Mouse (Mus musculus) embryonic facial prominence, embryonic 10.5 days (tissue): ENCODE results near the gene Schip1. TPM values are rescaled to one million over a fixed set of nuclear protein-coding genes. Genes with fewer than 3 reads are reported as not detected.

Experiments used
- DNase-seq: peaks from one replicate; pipeline ENCODE4 v3.0.0-alpha.2; 2017; ENCODE audit warnings: low spot score
- H3K27ac ChIP-seq: fragments of 300-500 bp; sonication (generic); replicated peaks from 2 replicates; pipeline ENCODE4 v1.5.1; 2016; ENCODE audit warnings: mild to moderate bottlenecking
- H3K27me3 ChIP-seq: fragments of 300-500 bp; sonication (generic); replicated peaks from 2 replicates; pipeline ENCODE4 v1.6.1; 2016; ENCODE audit warnings: low read depth, mild to moderate bottlenecking; ENCODE audit not compliant: poor library complexity, severe bottlenecking
- H3K36me3 ChIP-seq: fragments of 300-500 bp; sonication (generic); replicated peaks from 2 replicates; pipeline ENCODE4 v1.6.1; 2016; ENCODE audit warnings: mild to moderate bottlenecking, moderate library complexity
- H3K4me1 ChIP-seq: fragments of 300-500 bp; sonication (generic); 2 replicates; pipeline ENCODE4 v1.6.1; 2016
- H3K4me3 ChIP-seq: fragments of 300-500 bp; sonication (generic); 2 replicates; pipeline ENCODE4 v1.5.1; 2016; ENCODE audit warnings: mild to moderate bottlenecking, moderate library complexity
- H3K9me3 ChIP-seq: fragments of 300-500 bp; sonication (generic); 2 replicates; pipeline ENCODE4 v1.6.1; 2016; ENCODE audit warnings: mild to moderate bottlenecking
- WGBS: fragments of 180-500 bp; shearing (Covaris S2); methylation state at CpG from one replicate; pipeline ENCODE4 v1.1.7; 2016; 5-methylcytosine and 5-hydroxymethylcytosine counted together
- polyA plus RNA-seq: library from polyadenylated mRNA; unstranded; fragments of >200 nt; fragmentation: Nextera tagmentation; extraction: Ambion mirVana; gene quantifications from 2 replicates; pipeline ENCODE4 v1.2.1, GENCODE M21; 2016

Gene Schip1
- polyA plus RNA-seq, 1 experiment from 2014 or later = 39.4 TPM

DNA sequence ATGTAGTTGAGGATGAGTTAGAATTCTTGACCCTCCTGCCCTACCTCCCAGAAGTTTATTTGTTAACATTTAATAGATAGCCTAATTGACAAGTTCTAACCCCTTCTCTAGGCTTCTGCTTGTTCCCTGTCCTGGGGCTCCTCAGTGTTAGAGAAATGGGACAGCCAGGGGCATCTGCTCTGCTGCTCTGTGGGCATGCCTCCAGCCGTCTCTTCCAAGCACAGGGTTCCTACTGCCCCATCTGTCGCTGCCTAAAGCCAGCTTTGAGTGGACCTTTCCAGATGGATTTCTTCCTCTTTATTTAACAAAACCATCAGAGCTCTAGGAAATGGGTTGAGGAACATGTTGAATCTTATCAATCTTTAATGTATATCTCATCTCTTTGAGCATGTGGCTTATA is 357.2 kb downstream of the Schip1 start:
- H3K9me3 ChIP-seq = no peaks in the 10 kb centered on the region
- no peak overlapping the region for H3K27ac ChIP-seq
- H3K4me3 ChIP-seq = no peak overlapping the region
- no peak for DNase-seq
- H3K27me3 ChIP-seq = no peaks in the 10 kb centered on the region
- no peaks in the 10 kb centered on the region for H3K36me3 ChIP-seq
- 91% methylated on average over 2 of the region's 2 CpGs for WGBS
- peaks cover 6% of the 10 kb centered on the region for H3K4me1 ChIP-seq

DNA sequence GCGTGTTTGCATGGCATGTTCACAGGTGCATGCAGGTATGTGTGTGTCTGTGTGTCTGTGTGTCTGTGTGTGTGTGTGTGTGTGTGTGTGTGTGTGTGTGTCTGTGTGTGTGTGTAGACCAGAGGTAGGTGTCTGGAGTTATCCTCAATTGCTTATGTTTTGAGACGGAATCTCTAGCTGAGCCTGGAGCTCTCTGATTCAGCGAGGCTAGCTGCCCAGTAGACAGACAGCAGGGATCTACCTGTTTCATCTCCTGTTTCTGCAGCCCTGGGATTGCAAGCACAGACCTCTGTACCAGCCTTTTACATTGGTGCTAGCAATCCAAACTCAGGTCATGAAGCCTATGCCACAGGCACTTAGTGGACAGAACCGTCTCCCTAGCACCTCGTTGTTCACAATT is 363.5 kb downstream of the Schip1 start:
- Histone ChIP-seq H3K9me3 (no peaks in the 10 kb centered on the region), H3K27ac (no peak overlapping the region), H3K4me1 (peaks cover 6% of the 10 kb centered on the region), H3K36me3 (no peaks in the 10 kb centered on the region), H3K27me3 (no peaks in the 10 kb centered on the region), H3K4me3 (no peak overlapping the region)
- whole genome bisulfite sequencing = 94% methylated on average over 5 of the region's 5 CpGs
- DNase-seq = no peak

DNA sequence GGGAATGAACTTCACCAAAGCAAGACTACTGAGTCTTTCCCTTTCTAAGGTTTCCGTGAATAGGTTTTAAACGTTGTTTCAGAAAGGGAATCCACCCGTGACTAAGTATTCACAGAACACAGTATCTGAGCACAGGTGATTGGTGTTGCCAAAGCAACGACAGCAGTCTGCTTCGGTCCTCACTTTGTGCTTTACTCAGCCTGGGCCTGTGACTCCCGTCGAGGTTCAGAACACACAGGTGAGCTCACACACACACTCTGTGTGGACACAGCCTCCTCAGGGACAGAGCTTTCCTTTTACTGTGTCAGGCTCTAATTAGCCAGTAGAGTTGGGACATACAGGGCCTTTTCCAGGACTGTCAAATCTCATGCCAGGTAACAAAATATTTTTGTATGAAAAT is 369.8 kb downstream of the Schip1 start:
- WGBS = 69% methylated on average over 7 of the region's 7 CpGs
- Histone ChIP-seq H3K36me3 (no peaks in the 10 kb centered on the region), H3K27ac (no peak overlapping the region), H3K4me1 (no peaks in the 10 kb centered on the region; the same call in 1 of the 2 replicates), H3K9me3 (no peaks in the 10 kb centered on the region), H3K27me3 (no peaks in the 10 kb centered on the region), H3K4me3 (no peak overlapping the region)
- no peak for DNase-seq

DNA sequence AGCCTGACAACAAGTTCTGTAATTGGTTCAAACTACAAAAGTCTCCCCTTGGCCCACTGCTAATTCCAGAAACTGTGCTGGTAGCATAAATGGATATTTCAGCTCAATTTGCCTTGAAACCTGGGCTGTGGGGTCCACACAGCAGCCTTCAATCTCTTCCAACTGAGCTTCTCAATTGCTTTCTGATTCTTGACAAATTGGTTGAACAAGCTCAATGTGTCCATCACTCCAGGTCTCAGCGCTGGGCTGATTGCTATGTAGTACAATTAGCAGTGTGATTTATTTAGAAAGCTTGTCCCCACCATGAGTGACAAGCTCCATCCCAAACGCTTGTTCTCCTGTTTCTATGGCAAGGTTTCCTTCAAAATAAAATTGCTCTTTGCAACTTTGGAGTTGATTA is 370.3 kb downstream of the Schip1 start:
- DNase-seq = no peak
- H3K27ac ChIP-seq = no peak overlapping the region
- no peak overlapping the region for H3K4me3 ChIP-seq
- no peaks in the 10 kb centered on the region for H3K36me3 ChIP-seq
- WGBS = 82% methylated on average over 2 of the region's 2 CpGs
- no peaks in the 10 kb centered on the region; the same call in 1 of the 2 replicates for H3K4me1 ChIP-seq
- H3K9me3 ChIP-seq = no peaks in the 10 kb centered on the region
- no peaks in the 10 kb centered on the region for H3K27me3 ChIP-seq

DNA sequence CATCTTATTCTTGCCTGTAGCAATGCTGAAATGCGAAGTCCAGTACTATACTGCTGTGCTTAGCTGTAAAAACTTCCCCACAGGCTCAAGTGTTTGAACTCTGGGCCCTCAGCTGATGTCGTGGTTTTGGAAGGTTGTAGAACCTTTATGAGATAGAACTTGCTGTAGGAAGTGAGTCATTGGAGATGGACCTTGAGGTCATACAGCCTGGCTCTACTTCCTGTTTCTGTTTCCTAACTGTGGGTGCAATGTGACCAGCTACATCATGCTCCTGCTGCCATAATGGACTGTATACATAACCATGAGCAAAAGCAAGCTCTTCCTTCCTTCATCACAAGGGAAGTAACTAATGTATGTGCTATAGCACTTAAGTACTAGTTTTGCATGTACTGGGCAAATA is 383.9 kb downstream of the Schip1 start:
- Histone ChIP-seq H3K27ac (no peak overlapping the region), H3K27me3 (no peaks in the 10 kb centered on the region), H3K4me3 (no peak overlapping the region), H3K9me3 (no peaks in the 10 kb centered on the region), H3K36me3 (no peaks in the 10 kb centered on the region), H3K4me1 (peaks cover 11% of the 10 kb centered on the region)
- no peak for DNase-seq
- WGBS = 78% methylated on average over 2 of the region's 2 CpGs

DNA sequence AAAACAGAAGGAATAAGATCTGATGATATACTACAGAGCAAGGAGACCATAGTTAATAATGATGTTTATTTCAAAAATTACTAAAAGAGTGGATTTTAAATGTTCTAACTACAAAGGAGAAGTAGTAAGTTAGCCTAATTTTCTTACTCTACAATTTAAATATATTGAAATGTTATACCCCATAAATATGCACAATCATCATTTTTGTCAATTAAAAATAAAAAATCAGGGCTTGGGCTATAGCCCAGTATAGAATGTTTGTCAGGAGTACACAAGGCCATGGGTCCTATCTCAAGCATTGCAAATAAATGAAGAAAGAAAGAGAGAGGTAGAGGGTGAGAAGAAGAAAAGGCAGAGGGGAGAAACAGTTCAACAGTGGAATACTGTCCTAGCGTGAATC is 387.0 kb downstream of the Schip1 start:
- H3K27ac ChIP-seq = no peak overlapping the region
- H3K4me1 ChIP-seq = peaks cover 20% of the 10 kb centered on the region
- H3K27me3 ChIP-seq = peaks cover 5% of the 10 kb centered on the region; the same call in 1 of the 2 replicates
- H3K4me3 ChIP-seq = no peak overlapping the region
- no peaks in the 10 kb centered on the region for H3K36me3 ChIP-seq
- WGBS = 86% methylated on average over 1 of the region's 1 CpGs
- no peak for DNase-seq
- no peaks in the 10 kb centered on the region for H3K9me3 ChIP-seq

DNA sequence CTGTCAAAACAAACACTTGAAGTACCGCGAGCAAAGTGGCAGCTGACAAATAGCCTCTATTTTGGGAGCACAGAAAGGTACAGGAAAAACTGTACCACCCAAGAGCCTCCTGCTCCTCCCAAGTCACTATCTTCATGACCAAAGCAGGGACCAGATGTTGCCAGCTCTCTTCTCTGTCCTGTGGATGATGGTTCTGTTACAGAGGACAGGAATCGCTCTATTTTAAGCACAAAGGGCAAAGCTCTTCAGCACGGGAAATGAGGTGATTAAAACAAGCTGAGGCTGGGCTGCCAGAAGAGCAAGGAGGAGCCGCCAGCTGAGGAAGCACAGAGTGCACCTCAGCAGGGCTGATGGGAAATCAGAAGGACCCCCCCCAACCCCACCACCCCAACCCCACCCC is 388.7 kb downstream of the Schip1 start:
- Histone ChIP-seq H3K36me3 (no peaks in the 10 kb centered on the region), H3K9me3 (no peaks in the 10 kb centered on the region), H3K4me3 (peak overlapping the region; percentile 34; the same call in 1 of the 2 replicates), H3K27ac (peak overlapping the region; percentile 59), H3K27me3 (peaks cover 10% of the 10 kb centered on the region; the same call in 1 of the 2 replicates), H3K4me1 (peaks cover 20% of the 10 kb centered on the region)
- WGBS = 12% methylated on average over 5 of the region's 5 CpGs
- DNase-seq = peak; percentile 69

DNA sequence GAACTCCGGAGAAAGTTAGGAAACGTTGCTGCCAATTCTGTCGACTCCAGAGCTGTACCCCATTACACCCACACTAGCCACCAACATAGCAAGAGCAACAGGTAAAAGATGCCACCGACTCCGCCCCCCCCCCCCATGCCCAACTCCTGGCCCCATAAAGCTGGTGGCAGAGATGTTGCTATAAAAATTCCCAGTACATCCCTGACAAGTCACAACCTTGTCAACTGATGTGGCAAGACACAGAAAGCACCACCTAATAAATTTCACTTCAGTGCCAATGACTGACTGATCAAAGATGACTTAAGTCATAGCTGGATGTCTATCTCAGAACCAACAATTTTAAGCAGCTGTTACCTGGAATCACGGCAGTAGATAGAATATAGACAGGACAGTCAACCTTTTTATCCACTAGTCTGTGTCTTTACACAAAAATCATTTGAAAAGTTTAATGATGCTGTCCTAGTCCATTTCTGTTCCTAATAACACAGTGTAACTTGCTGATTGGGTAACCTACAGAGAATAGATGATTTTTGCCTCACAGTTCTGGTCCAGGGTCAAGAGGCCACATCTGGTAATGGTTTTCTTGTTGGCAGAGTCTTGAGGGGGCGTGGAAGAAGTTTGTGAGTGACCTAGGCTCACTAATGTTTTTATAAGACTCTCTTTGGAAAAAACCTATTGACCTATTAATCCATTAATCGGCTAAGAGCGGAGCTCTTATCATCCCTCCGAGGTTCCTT is 389.3 kb downstream of the Schip1 start:
- WGBS = 27% methylated on average over 10 of the region's 10 CpGs
- Histone ChIP-seq H3K27me3 (peaks cover 11% of the 10 kb centered on the region; the same call in 1 of the 2 replicates), H3K9me3 (no peaks in the 10 kb centered on the region), H3K36me3 (no peaks in the 10 kb centered on the region), H3K27ac (peak overlapping the region; percentile 59), H3K4me3 (peak overlapping the region; percentile 34; the same call in 1 of the 2 replicates), H3K4me1 (peaks cover 20% of the 10 kb centered on the region)
- peak; percentile 72 for DNase-seq

DNA sequence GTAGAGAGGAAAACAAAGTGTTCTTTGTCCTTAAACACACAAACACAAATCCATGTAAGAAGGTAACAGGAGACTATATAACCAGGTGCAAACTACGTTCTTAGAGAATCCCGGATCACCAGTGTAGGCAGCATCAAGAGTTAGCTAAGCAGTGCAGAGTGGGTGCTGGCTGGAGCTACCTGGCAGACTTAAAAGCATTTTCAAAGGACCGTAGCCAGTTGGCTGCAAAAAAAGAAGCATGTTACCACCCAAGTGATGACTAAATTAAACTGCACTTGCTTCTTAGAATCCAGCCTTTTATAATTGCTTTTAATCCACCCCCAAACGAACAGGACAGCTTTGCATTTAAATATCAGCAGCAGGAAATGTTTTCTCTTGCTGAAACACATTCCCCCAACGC is 402.0 kb downstream of the Schip1 start:
- Histone ChIP-seq H3K9me3 (no peaks in the 10 kb centered on the region), H3K4me1 (peaks cover 41% of the 10 kb centered on the region), H3K36me3 (no peaks in the 10 kb centered on the region), H3K27me3 (no peaks in the 10 kb centered on the region; the same call in 1 of the 2 replicates), H3K27ac (0 out of 2 replicates have a peak overlapping the region, but pooled peaks have one; percentile 5), H3K4me3 (no peak overlapping the region)
- no peak for DNase-seq
- WGBS = 28% methylated on average over 5 of the region's 5 CpGs

DNA sequence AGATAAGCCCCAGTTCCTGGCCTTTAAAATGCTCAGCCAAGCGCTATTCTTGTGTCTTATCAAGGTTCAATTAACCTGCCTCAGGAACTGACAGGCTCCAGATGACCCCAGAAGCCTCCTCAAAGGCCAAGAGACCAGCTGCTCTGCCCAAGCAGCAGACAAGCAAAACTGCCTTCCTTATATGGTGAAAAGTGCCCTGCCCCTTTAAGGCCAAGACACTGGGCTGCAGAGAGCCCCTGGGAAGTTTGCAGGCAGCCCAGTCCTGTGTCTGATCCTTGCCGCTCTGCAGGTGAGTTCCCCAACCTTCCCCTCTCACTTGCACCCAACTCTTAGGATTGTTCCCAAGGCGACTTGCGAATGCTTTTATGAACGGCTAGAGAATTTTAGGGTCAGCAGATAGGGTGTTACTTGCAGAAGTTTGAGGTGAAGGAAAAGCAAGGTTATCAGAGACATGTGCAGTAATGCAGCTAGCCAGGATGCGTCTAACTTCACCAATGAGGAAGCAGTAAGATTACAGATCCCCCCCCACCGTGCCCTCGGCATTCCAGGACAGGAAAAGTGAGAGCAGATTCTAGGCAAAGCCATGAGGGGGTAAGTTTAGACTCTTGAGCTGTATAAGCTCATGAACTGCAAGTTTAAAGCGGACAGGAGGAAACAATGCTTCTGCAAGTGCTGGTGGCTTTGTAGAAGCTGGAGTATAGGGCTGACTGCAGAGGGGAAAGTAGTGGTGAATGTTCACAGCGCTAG is 403.5 kb downstream of the Schip1 start:
- no peaks in the 10 kb centered on the region for H3K9me3 ChIP-seq
- peak; percentile 68 for DNase-seq
- H3K27ac ChIP-seq = peak overlapping the region; percentile 75
- peak overlapping the region; percentile 49 for H3K4me3 ChIP-seq
- no peaks in the 10 kb centered on the region for H3K36me3 ChIP-seq
- H3K27me3 ChIP-seq = no peaks in the 10 kb centered on the region; the same call in 1 of the 2 replicates
- H3K4me1 ChIP-seq = peaks cover 41% of the 10 kb centered on the region
- WGBS = 1% methylated on average over 10 of the region's 10 CpGs

DNA sequence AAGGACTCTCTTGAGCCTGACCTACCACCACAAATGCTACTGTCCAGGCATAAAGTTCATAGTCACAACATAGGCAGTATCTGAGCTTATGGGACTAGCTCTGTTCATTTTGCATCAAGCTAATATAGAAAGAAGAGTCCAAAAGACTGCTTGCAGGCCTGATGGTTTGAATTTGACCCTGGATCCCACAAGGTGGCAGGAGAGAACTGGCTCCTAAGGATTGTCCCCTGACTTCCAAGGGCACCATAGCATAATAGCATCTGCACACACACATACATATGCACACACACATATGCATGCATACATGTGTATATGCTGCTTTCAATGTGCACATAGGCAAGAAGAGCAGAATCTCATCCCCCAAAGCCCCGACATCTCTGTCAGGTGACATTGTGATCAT is 405.0 kb downstream of the Schip1 start:
- no peak overlapping the region for H3K27ac ChIP-seq
- no peak for DNase-seq

DNA sequence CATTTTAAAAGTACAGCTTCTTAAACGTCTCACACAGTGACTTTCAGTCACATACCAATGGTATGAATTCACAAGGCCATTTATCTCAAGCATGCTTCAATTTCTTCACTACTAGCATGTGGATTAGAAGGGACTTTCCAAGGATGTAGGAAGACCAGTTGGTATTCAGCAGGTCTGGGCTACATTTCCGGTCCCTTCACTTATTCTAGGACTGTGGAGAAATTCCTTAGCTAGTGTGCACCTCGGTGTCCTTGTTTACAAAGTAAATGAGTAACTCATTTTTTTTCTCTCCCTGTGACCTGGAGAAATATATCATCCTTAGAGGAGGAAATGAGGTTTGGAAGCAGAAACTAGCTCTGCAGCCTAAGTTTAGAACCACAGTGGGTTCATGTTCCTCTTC is 405.5 kb downstream of the Schip1 start:
- peaks cover 41% of the 10 kb centered on the region for H3K4me1 ChIP-seq
- H3K4me3 ChIP-seq = no peak overlapping the region
- 63% methylated on average over 3 of the region's 3 CpGs for WGBS
- H3K36me3 ChIP-seq = no peaks in the 10 kb centered on the region
- no peaks in the 10 kb centered on the region for H3K9me3 ChIP-seq
- no peak for DNase-seq
- H3K27me3 ChIP-seq = no peaks in the 10 kb centered on the region; the same call in 1 of the 2 replicates
- H3K27ac ChIP-seq = no peak overlapping the region

More for the DNA sequence above, 405.0 kb downstream of the Schip1 start:
- Histone ChIP-seq H3K27me3 (no peaks in the 10 kb centered on the region; the same call in 1 of the 2 replicates), H3K9me3 (no peaks in the 10 kb centered on the region), H3K4me1 (peaks cover 41% of the 10 kb centered on the region), H3K36me3 (no peaks in the 10 kb centered on the region), H3K4me3 (no peak overlapping the region)
- 92% methylated on average over 1 of the region's 1 CpGs for WGBS

DNA sequence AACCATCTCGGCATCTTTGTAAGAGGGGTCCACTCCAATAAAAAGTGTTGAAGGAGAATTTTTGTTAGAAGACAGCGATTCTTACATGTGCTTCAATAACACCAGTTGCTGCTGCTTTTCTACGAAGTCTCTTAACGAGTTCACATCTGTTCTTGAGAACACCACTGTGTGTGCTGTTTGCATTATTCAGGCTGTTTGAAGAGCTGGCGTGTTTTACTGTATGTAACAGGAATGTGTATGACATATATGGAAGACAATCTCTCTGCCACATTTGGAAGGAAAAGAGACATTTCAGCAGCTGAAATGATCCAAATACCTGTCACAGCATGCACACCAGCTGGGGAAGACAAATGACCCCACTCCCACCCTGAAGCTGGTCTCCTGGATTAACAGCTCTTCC is 406.0 kb downstream of the Schip1 start:
- Histone ChIP-seq H3K27me3 (no peaks in the 10 kb centered on the region; the same call in 1 of the 2 replicates), H3K9me3 (no peaks in the 10 kb centered on the region), H3K4me1 (peaks cover 41% of the 10 kb centered on the region), H3K27ac (no peak overlapping the region), H3K4me3 (no peak overlapping the region), H3K36me3 (no peaks in the 10 kb centered on the region)
- no peak for DNase-seq
- WGBS = 79% methylated on average over 5 of the region's 5 CpGs
